Mouse (Mus musculus) mouse trophoblast stem cell (cell line): ENCODE results near the gene Zc2hc1c.

ENCODE experiments used
- in situ Hi-C, 2 experiments: fragments of 300-500 bp; cut with MseI, MboI; formaldehyde crosslinking; loops; 2 replicates in 1 of 2; 3 replicates in 1 of 2; pipeline ENCODE4 v1.15.1; 2025

Gene Zc2hc1c

GRCm38 (mm10) chr12:85288486-85289156, at the start of gene Zc2hc1c:
Gene Zc2hc1c, plus strand, starts transcription at chr12:85288591.
- in situ Hi-C loops: loop anchor here in 1 of 2 experiments (10.0 kb wide), 1 partner anchor 134 kb away; the partner anchor contains the start of gene Rps6kl1

- in situ Hi-C loops: no loop called here
Observed at GRCm38 (mm10) chr12:85252083-85252482, 36.3 kb upstream of the Zc2hc1c start.

- in situ Hi-C loops: no loop called here
Observed at GRCm38 (mm10) chr12:85256074-85256751, 32.2 kb upstream of the Zc2hc1c start.

GRCm38 (mm10) chr12:85257008-85257639, 31.3 kb upstream of the Zc2hc1c start:
- in situ Hi-C loops: no loop called here

- in situ Hi-C loops: no loop called here
Observed at GRCm38 (mm10) chr12:85262489-85262888, 25.9 kb upstream of the Zc2hc1c start.

GRCm38 (mm10) chr12:85263190-85263589, 25.2 kb upstream of the Zc2hc1c start:
- in situ Hi-C loops: no loop called here

- in situ Hi-C loops: no loop called here
Observed at GRCm38 (mm10) chr12:85264531-85264930, 23.9 kb upstream of the Zc2hc1c start.

- in situ Hi-C loops: no loop called here
Observed at GRCm38 (mm10) chr12:85264940-85265339, 23.5 kb upstream of the Zc2hc1c start.

- in situ Hi-C loops: no loop called here
Observed at GRCm38 (mm10) chr12:85266248-85266647, 22.1 kb upstream of the Zc2hc1c start.

- in situ Hi-C loops: no loop called here
Observed at GRCm38 (mm10) chr12:85269821-85270220, 18.6 kb upstream of the Zc2hc1c start.

- in situ Hi-C loops: no loop called here
Observed at GRCm38 (mm10) chr12:85270319-85270718, 18.1 kb upstream of the Zc2hc1c start, which contains the start of gene Mlh3. Gene Mlh3, minus strand, starts transcription at chr12:85270599.

- in situ Hi-C loops: no loop called here
Observed at GRCm38 (mm10) chr12:85271132-85271842, 17.1 kb upstream of the Zc2hc1c start.

GRCm38 (mm10) chr12:85271843-85272206, 16.6 kb upstream of the Zc2hc1c start:
- in situ Hi-C loops: no loop called here

GRCm38 (mm10) chr12:85273508-85273907, 14.9 kb upstream of the Zc2hc1c start:
- in situ Hi-C loops: no loop called here

- in situ Hi-C loops: no loop called here
Observed at GRCm38 (mm10) chr12:85276273-85276672, 12.1 kb upstream of the Zc2hc1c start.

- in situ Hi-C loops: no loop called here
Observed at GRCm38 (mm10) chr12:85278919-85279318, 9.5 kb upstream of the Zc2hc1c start.

- in situ Hi-C loops: loop anchor here in 1 of 2 experiments (10.0 kb wide), 1 partner anchor 125 kb away; the partner anchor contains the start of gene Rps6kl1
Observed at GRCm38 (mm10) chr12:85279396-85280080, 8.9 kb upstream of the Zc2hc1c start.

GRCm38 (mm10) chr12:85280105-85280844, 8.1 kb upstream of the Zc2hc1c start:
- in situ Hi-C loops: loop anchor here in 1 of 2 experiments (10.0 kb wide), 1 partner anchor 125 kb away; the partner anchor contains the start of gene Rps6kl1

- in situ Hi-C loops: loop anchor here in 1 of 2 experiments (10.0 kb wide), 1 partner anchor 126 kb away; the partner anchor contains the start of gene Rps6kl1
Observed at GRCm38 (mm10) chr12:85280845-85281651, 7.3 kb upstream of the Zc2hc1c start.
